Mouse (Mus musculus) cortical plate, adult 2 months (tissue): ENCODE measurements around the gene Sdf2l1. TPM values are rescaled to one million over a fixed set of nuclear protein-coding genes. Genes with fewer than 3 reads are reported as not detected.
A peak's percentile ranks its signal among the peaks of the same experiment; 100 is the strongest.

ENCODE experiments used
- H3K27ac ChIP-seq: fragments of 200-500 bp; 2 replicates; pipeline ENCODE4 v1.5.1; 2012; ENCODE audit warnings: low read length, control low read depth, inconsistent platforms; ENCODE audit not compliant: insufficient read depth
- H3K4me1 ChIP-seq: fragments of 200-500 bp; 2 replicates; pipeline ENCODE4 v1.6.1; 2011; ENCODE audit warnings: low read length; ENCODE audit not compliant: control insufficient read depth, insufficient read depth
- H3K4me3 ChIP-seq: fragments of 200-500 bp; 2 replicates; pipeline ENCODE4 v1.5.1; 2011; ENCODE audit warnings: mild to moderate bottlenecking, low read length, control low read depth; ENCODE audit not compliant: insufficient read depth
- CTCF ChIP-seq: fragments of 200-500 bp; IDR thresholded peaks from 2 replicates; pipeline ENCODE4 v1.5.1; 2011; ENCODE audit warnings: mild to moderate bottlenecking, control low read depth, low read length; ENCODE audit not compliant: insufficient read depth; ENCODE audit errors: extremely low read depth
- POLR2A ChIP-seq: fragments of 200-500 bp; IDR thresholded peaks from 2 replicates; pipeline ENCODE4 v1.6.1; 2011; ENCODE audit warnings: mild to moderate bottlenecking, low read length, control low read depth; ENCODE audit not compliant: insufficient read depth; ENCODE audit errors: extremely low read depth
- polyA plus RNA-seq: library from polyadenylated mRNA; depleted of rRNA; stranded (reverse); fragments of >200 nt; gene quantifications from 2 replicates; pipeline ENCODE4 v1.2.3, GENCODE M21; 2012

Sdf2l1 gene
- polyA plus RNA-seq, 1 experiment: 18.4 TPM

GRCm38 (mm10) chr16:17150520-17151258 is 18.5 kb upstream of the Sdf2l1 start:
- Histone ChIP-seq H3K4me3 (no peak overlapping the region), H3K27ac (no peak overlapping the region), H3K4me1 (no peaks in the 10 kb centered on the region)
- no peak for TF ChIP-seq CTCF
- no peak for TF ChIP-seq POLR2A

- Histone ChIP-seq H3K27ac (no peak overlapping the region), H3K4me3 (peak overlapping the region; percentile 59; the same call in 1 of the 2 replicates), H3K4me1 (no peaks in the 10 kb centered on the region)
- TF ChIP-seq POLR2A (no peak), CTCF (no peak)
These were observed 15.9 kb upstream of the Sdf2l1 start for GRCm38 (mm10) chr16:17148084-17148483.

- H3K4me3 ChIP-seq: peak overlapping the region; percentile 59
- no peak overlapping the region for H3K27ac ChIP-seq
These were observed 15.3 kb upstream of the Sdf2l1 start for GRCm38 (mm10) chr16:17147391-17147929.

GRCm38 (mm10) chr16:17146772-17147235 is 14.6 kb upstream of the Sdf2l1 start, which contains the start of gene Ccdc116:
TSS of gene Ccdc116 (minus strand) at chr16:17147229.
- Histone ChIP-seq H3K27ac (no peak within 1 kb of the TSS), H3K4me1 (no peaks in the 10 kb centered on the region), H3K4me3 (peak within 1 kb of the TSS; percentile 59)
- TF ChIP-seq CTCF (peak; percentile 29; the same call in 1 of the 2 replicates), POLR2A (peak; percentile 49; the same call in 1 of the 2 replicates)

More at GRCm38 (mm10) chr16:17147391-17147929, 15.3 kb upstream of the Sdf2l1 start:
- H3K4me1 ChIP-seq: no peaks in the 10 kb centered on the region
- TF ChIP-seq CTCF: no peak
- no peak for TF ChIP-seq POLR2A

GRCm38 (mm10) chr16:17144339-17144738 is 12.2 kb upstream of the Sdf2l1 start, which contains the start of gene Ydjc:
TSS of gene Ydjc (plus strand) at chr16:17144621.
- no peak within 1 kb of the TSS for H3K4me3 ChIP-seq
- TF ChIP-seq POLR2A (no peak), CTCF (no peak)
- H3K27ac ChIP-seq: no peak within 1 kb of the TSS
- H3K4me1 ChIP-seq: no peaks in the 10 kb centered on the region

- Histone ChIP-seq H3K4me1 (no peaks in the 10 kb centered on the region), H3K27ac (no peak overlapping the region), H3K4me3 (no peak overlapping the region)
- TF ChIP-seq POLR2A (no peak), CTCF (no peak)
These were observed 5.2 kb upstream of the Sdf2l1 start for GRCm38 (mm10) chr16:17137355-17137754.

- TF ChIP-seq CTCF (no peak), POLR2A (no peak)
- Histone ChIP-seq H3K4me3 (peak overlapping the region; percentile 87; the same call in 1 of the 2 replicates), H3K27ac (no peak overlapping the region), H3K4me1 (no peaks in the 10 kb centered on the region)
These were observed 670 bp upstream of the Sdf2l1 start for GRCm38 (mm10) chr16:17132906-17133200.

- no peak for TF ChIP-seq CTCF
- TF ChIP-seq POLR2A: no peak
- Histone ChIP-seq H3K4me1 (no peaks in the 10 kb centered on the region), H3K4me3 (peak overlapping the region; percentile 87), H3K27ac (peak overlapping the region; percentile 19; the same call in 1 of the 2 replicates)
These were observed 743 bp downstream of the Sdf2l1 start for GRCm38 (mm10) chr16:17131191-17132088.

GRCm38 (mm10) chr16:17127292-17127691 is 4.9 kb downstream of the Sdf2l1 start:
- no peak overlapping the region for H3K27ac ChIP-seq
- H3K4me1 ChIP-seq: no peaks in the 10 kb centered on the region
- no peak overlapping the region for H3K4me3 ChIP-seq
- TF ChIP-seq CTCF: peak; percentile 65
- no peak for TF ChIP-seq POLR2A
